Mouse (Mus musculus): Measurements from ENCODE around the gene Dazap2. TPM values are rescaled to one million over a fixed set of nuclear protein-coding genes. Genes with fewer than 3 reads are reported as not detected.
A peak's percentile ranks its signal among the peaks of the same experiment; 100 is the strongest.

The Dazap2 gene
- polyA plus RNA-seq, 1 experiment, result 154 TPM

DNA sequence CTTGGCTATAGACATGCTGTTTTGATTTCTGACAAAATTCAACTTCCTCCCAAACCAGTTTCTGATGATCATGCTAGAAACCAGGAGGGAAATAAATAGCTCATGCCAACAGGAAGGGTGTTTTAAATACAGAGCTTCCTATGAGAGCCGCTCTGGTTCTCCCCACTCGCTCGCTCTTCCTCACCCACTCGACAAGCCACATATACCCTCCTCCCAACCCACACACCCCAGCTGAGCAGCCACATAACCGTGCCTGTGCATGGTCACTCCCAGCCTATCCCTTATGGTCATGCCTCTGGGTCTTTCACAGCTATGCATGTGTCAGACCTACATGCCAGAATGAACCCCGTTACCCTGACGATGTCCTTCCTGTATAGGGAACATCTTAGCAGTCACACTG lies 7.0 kb downstream of the Dazap2 start:
- no peaks in the 10 kb centered on the region for H3K27me3 ChIP-seq (ENCODE audit: control insufficient read depth, insufficient read depth, insufficient read length)

DNA sequence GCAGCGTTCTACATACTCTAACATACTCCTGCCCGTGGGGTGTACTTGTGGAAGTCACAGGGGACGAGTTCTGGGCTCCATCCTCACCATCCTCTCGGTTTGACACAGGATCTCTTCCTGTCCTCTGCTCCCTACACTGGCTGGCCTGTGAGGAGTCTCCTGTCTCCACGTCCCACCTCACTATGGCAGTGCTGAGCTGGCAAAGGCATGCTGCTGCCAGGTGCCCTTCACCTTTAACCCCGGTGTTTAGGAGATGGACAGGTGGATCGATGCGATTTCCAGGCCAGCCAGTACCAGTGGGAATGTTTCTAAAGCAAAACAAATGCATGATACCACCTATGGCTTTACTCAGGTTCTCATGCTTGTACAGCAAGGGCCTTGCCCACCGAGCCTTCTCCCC lies 8.6 kb downstream of the Dazap2 start:
- Histone ChIP-seq H3K79me2 (ENCODE audit: control insufficient read depth, insufficient read depth) (no peaks in the 10 kb centered on the region), H3ac (ENCODE audit: control insufficient read depth, insufficient read length) (no peak overlapping the region), H3K27me3 (ENCODE audit: control insufficient read depth, insufficient read depth, insufficient read length) (no peaks in the 10 kb centered on the region), H3K4me3 (no peak overlapping the region), H3K36me3 (ENCODE audit: control insufficient read depth, insufficient read depth) (peaks cover 16% of the 10 kb centered on the region), H3K4me2 (ENCODE audit: low read depth) (no peak overlapping the region)
- TF ChIP-seq E2F4 (IDR thresholded peaks at IDR 0.05; ENCODE audit: insufficient read depth), result no peak

More for the DNA sequence above, 7.0 kb downstream of the Dazap2 start:
- Histone ChIP-seq H3K36me3 (ENCODE audit: control insufficient read depth, insufficient read depth) (peaks cover 32% of the 10 kb centered on the region), H3K79me2 (ENCODE audit: control insufficient read depth, insufficient read depth) (peaks cover 6% of the 10 kb centered on the region), H3K4me3 (no peak overlapping the region), H3K4me2 (ENCODE audit: low read depth) (no peak overlapping the region), H3ac (ENCODE audit: control insufficient read depth, insufficient read length) (no peak overlapping the region)
- no peak for TF ChIP-seq POLR2AphosphoS2 (IDR thresholded peaks at IDR 0.05; ENCODE audit: insufficient read length, low read depth)
- no peak for TF ChIP-seq TCF3 (IDR thresholded peaks at IDR 0.05; ENCODE audit: insufficient read length, low read depth)
- no peak for TF ChIP-seq SRF (IDR thresholded peaks at IDR 0.05; ENCODE audit: control insufficient read depth, insufficient read length, low read depth)
- TF ChIP-seq MYOD1 (IDR thresholded peaks at IDR 0.05; ENCODE audit: control insufficient read depth in 1 of 3, insufficient read length in 2 of 3, low read depth in 2 of 3), result no peak
- no peak for TF ChIP-seq USF1 (IDR thresholded peaks at IDR 0.05; ENCODE audit: low read depth)
- TF ChIP-seq E2F4 (IDR thresholded peaks at IDR 0.05; ENCODE audit: insufficient read depth), result no peak
- TF ChIP-seq REST (IDR thresholded peaks at IDR 0.05; ENCODE audit: insufficient read depth, insufficient read length), result no peak
- TF ChIP-seq CEBPB (IDR thresholded peaks at IDR 0.05; ENCODE audit: insufficient read depth, poor library complexity, severe bottlenecking), result no peak
- TF ChIP-seq MAX (IDR thresholded peaks at IDR 0.05; ENCODE audit: low read depth), result no peak
- no peak for TF ChIP-seq TCF12 (IDR thresholded peaks at IDR 0.05; ENCODE audit: insufficient read depth, poor library complexity, severe bottlenecking)

DNA sequence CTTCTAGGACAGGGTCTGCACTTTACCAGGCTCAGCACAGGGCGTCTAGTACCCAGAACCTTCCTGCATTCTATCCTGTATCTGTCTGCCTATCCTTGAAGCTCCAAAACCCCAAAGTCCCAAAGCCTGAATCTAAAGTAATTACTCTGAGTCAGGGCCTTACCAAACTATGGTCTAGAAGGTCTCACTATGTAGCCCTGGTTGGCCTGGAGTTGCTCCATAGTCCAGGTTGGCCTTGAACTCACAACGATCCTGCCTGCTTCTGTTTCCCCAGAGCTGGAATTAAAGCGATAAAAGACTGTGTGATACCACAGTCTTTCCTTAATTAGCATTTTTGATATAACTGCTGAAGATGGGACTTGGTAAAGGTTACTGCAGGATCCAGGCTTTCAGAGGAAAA lies 9.3 kb downstream of the Dazap2 start:
- TF ChIP-seq REST (IDR thresholded peaks at IDR 0.05; ENCODE audit: insufficient read depth, insufficient read length), result no peak
- TF ChIP-seq TCF12 (IDR thresholded peaks at IDR 0.05; ENCODE audit: insufficient read depth, poor library complexity, severe bottlenecking), result no peak
- TF ChIP-seq MYOD1 (IDR thresholded peaks at IDR 0.05; ENCODE audit: control insufficient read depth in 1 of 3, insufficient read length in 2 of 3, low read depth in 2 of 3), result no peak
- TF ChIP-seq TCF3 (IDR thresholded peaks at IDR 0.05; ENCODE audit: insufficient read length, low read depth), result no peak
- no peak for TF ChIP-seq SRF (IDR thresholded peaks at IDR 0.05; ENCODE audit: control insufficient read depth, insufficient read length, low read depth)
- no peak for TF ChIP-seq MYOG (IDR thresholded peaks at IDR 0.05; ENCODE audit: control insufficient read depth in 1 of 3, insufficient read depth in 1 of 3, insufficient read length in 2 of 3, low read depth in 2 of 3)
- no peak for TF ChIP-seq E2F4 (IDR thresholded peaks at IDR 0.05; ENCODE audit: insufficient read depth)
- TF ChIP-seq MAX (IDR thresholded peaks at IDR 0.05; ENCODE audit: low read depth), result no peak
- TF ChIP-seq POLR2AphosphoS2 (IDR thresholded peaks at IDR 0.05; ENCODE audit: insufficient read length, low read depth), result no peak
- no peak for TF ChIP-seq POLR2A (IDR thresholded peaks at IDR 0.05; ENCODE audit: insufficient read length, low read depth)
- no peak for TF ChIP-seq CEBPB (IDR thresholded peaks at IDR 0.05; ENCODE audit: insufficient read depth, poor library complexity, severe bottlenecking)
- no peak for TF ChIP-seq USF1 (IDR thresholded peaks at IDR 0.05; ENCODE audit: low read depth)
- no peaks in the 10 kb centered on the region for H3K27me3 ChIP-seq (ENCODE audit: control insufficient read depth, insufficient read depth, insufficient read length)
- H3K36me3 ChIP-seq (ENCODE audit: control insufficient read depth, insufficient read depth), result peaks cover 9% of the 10 kb centered on the region
- H3ac ChIP-seq (ENCODE audit: control insufficient read depth, insufficient read length), result no peak overlapping the region
- H3K4me3 ChIP-seq, result no peak overlapping the region
- no peak overlapping the region for H3K4me2 ChIP-seq (ENCODE audit: low read depth)
- H3K79me2 ChIP-seq (ENCODE audit: control insufficient read depth, insufficient read depth), result no peaks in the 10 kb centered on the region

DNA sequence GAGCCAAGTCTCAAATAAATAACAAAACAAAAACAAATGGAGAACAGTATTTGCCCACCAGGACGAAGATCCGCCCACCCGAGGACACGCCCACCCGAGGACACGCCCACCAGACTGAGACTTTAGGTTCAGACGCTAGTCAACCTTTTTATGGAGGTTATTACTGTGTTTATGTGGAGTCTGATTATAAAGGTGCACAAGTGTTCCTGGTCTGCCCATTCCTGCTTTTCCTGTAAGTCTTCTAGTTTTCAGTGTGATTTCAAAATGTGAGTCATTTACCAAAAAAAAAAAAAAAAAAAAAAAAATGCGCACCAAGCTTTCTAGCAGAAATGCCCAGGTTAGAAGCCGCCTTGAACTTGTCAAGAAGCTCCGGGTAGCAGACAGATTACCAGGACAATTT lies 12.1 kb downstream of the Dazap2 start:
- TF ChIP-seq MYOD1 (IDR thresholded peaks at IDR 0.05; ENCODE audit: control insufficient read depth in 1 of 3, insufficient read length in 2 of 3, low read depth in 2 of 3) (no peak), MYOG (IDR thresholded peaks at IDR 0.05; ENCODE audit: control insufficient read depth in 1 of 3, insufficient read depth in 1 of 3, insufficient read length in 2 of 3, low read depth in 2 of 3) (no peak), TCF12 (IDR thresholded peaks at IDR 0.05; ENCODE audit: insufficient read depth, poor library complexity, severe bottlenecking) (no peak), CEBPB (IDR thresholded peaks at IDR 0.05; ENCODE audit: insufficient read depth, poor library complexity, severe bottlenecking) (no peak), POLR2AphosphoS2 (IDR thresholded peaks at IDR 0.05; ENCODE audit: insufficient read length, low read depth) (no peak), MAX (IDR thresholded peaks at IDR 0.05; ENCODE audit: low read depth) (no peak), REST (IDR thresholded peaks at IDR 0.05; ENCODE audit: insufficient read depth, insufficient read length) (no peak), USF1 (IDR thresholded peaks at IDR 0.05; ENCODE audit: low read depth) (no peak), SRF (IDR thresholded peaks at IDR 0.05; ENCODE audit: control insufficient read depth, insufficient read length, low read depth) (no peak)
- Histone ChIP-seq H3K79me2 (ENCODE audit: control insufficient read depth, insufficient read depth) (no peaks in the 10 kb centered on the region), H3K27me3 (ENCODE audit: control insufficient read depth, insufficient read depth, insufficient read length) (no peaks in the 10 kb centered on the region), H3K36me3 (ENCODE audit: control insufficient read depth, insufficient read depth) (no peaks in the 10 kb centered on the region), H3ac (ENCODE audit: control insufficient read depth, insufficient read length) (no peak overlapping the region), H3K4me2 (ENCODE audit: low read depth) (peak overlapping the region; percentile 69), H3K4me3 (no peak overlapping the region)

GRCm38 (mm10) chr15:100627774-100628370 lies 12.7 kb downstream of the Dazap2 start:
- Histone ChIP-seq H3K4me3 (no peak overlapping the region), H3K4me2 (ENCODE audit: low read depth) (peak overlapping the region; percentile 69), H3K36me3 (ENCODE audit: control insufficient read depth, insufficient read depth) (no peaks in the 10 kb centered on the region), H3K79me2 (ENCODE audit: control insufficient read depth, insufficient read depth) (no peaks in the 10 kb centered on the region), H3K27me3 (ENCODE audit: control insufficient read depth, insufficient read depth, insufficient read length) (no peaks in the 10 kb centered on the region), H3ac (ENCODE audit: control insufficient read depth, insufficient read length) (no peak overlapping the region)
- no peak for TF ChIP-seq USF1 (IDR thresholded peaks at IDR 0.05; ENCODE audit: low read depth)
- TF ChIP-seq MYOD1 (IDR thresholded peaks at IDR 0.05; ENCODE audit: control insufficient read depth in 1 of 3, insufficient read length in 2 of 3, low read depth in 2 of 3), result no peak
- no peak for TF ChIP-seq TCF3 (IDR thresholded peaks at IDR 0.05; ENCODE audit: insufficient read length, low read depth)
- no peak for TF ChIP-seq POLR2A (IDR thresholded peaks at IDR 0.05; ENCODE audit: insufficient read length, low read depth)
- no peak for TF ChIP-seq TCF12 (IDR thresholded peaks at IDR 0.05; ENCODE audit: insufficient read depth, poor library complexity, severe bottlenecking)
- TF ChIP-seq E2F4 (IDR thresholded peaks at IDR 0.05; ENCODE audit: insufficient read depth), result no peak
- no peak for TF ChIP-seq MAX (IDR thresholded peaks at IDR 0.05; ENCODE audit: low read depth)
- no peak for TF ChIP-seq MYOG (IDR thresholded peaks at IDR 0.05; ENCODE audit: control insufficient read depth in 1 of 3, insufficient read depth in 1 of 3, insufficient read length in 2 of 3, low read depth in 2 of 3)
- TF ChIP-seq POLR2AphosphoS2 (IDR thresholded peaks at IDR 0.05; ENCODE audit: insufficient read length, low read depth), result no peak
- no peak for TF ChIP-seq REST (IDR thresholded peaks at IDR 0.05; ENCODE audit: insufficient read depth, insufficient read length)
- no peak for TF ChIP-seq SRF (IDR thresholded peaks at IDR 0.05; ENCODE audit: control insufficient read depth, insufficient read length, low read depth)
- no peak for TF ChIP-seq CEBPB (IDR thresholded peaks at IDR 0.05; ENCODE audit: insufficient read depth, poor library complexity, severe bottlenecking)

All from myocyte (in vitro differentiated cells).